Mouse (Mus musculus) brain, embryonic 14.5 days (tissue): Measurements from ENCODE around the gene Atf7.

Experiments used
- CTCF ChIP-seq: fragments of 200-500 bp; IDR thresholded peaks from 2 replicates; pipeline ENCODE4 v1.5.1; 2012; ENCODE audit warnings: inconsistent platforms, mild to moderate bottlenecking, moderate library complexity, borderline replicate concordance; ENCODE audit not compliant: insufficient read depth, insufficient read length; ENCODE audit errors: extremely low read depth
- POLR2A ChIP-seq: fragments of 200-500 bp; IDR thresholded peaks from 2 replicates; pipeline ENCODE4 v1.6.1; 2012; ENCODE audit warnings: mild to moderate bottlenecking, inconsistent platforms, borderline replicate concordance; ENCODE audit not compliant: poor library complexity, insufficient read depth, insufficient read length, severe bottlenecking; ENCODE audit errors: extremely low read depth

GRCm38 (mm10) chr15:102670281-102670680 lies 45.0 kb upstream of the Atf7 start:
- TF ChIP-seq CTCF (no peak), POLR2A (no peak)
